Mouse (Mus musculus): Measurements from ENCODE around the gene Gria1. TPM values are rescaled to one million over a fixed set of nuclear protein-coding genes. Genes with fewer than 3 reads are reported as not detected.

Gene Gria1
- polyA plus RNA-seq, 2 experiments from 2014 or later: not detected

DNA sequence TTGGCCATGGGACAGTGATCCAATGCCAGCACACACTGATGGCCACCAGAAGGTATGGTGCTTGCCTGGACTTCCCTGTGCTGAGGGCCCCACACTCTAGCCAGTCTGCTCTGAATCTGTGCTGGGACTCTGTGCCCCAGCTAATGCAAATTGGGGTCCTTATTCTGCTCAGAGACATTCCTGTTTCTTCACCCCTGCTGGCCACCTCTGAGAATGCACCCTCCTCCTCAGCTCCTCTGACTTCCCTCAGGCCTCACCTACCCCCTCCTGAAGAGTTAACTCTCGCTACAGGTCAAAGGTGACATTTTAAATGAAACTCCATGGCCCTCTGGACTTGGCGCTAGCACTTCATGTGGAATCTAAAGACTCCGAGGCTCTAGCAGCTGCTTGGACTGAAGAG is 165.4 kb downstream of the Gria1 start:
- no peak for ATAC-seq

- no peak for ATAC-seq
Measured at GRCm38 (mm10) chr11:57184216-57184615, 173.0 kb downstream of the Gria1 start.

DNA sequence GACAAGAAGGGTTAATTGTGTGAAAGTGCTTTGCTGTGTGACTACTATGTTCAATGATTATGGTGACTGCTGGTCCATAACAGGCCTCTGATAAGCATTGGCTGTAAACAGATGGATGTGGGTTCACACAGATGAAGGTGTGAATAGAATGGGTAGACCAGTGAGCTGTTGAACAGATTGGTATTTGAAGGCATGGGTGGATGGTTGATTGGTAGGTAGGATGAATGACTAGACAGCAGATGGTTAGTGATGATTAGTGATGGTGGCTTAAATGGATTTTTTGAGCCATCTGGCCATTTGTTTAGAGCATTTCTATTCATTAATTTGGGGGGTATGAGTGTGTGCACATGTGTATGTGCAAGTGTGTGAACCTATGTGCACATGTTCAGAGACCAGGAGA is 173.9 kb downstream of the Gria1 start:
- no peak for ATAC-seq

DNA sequence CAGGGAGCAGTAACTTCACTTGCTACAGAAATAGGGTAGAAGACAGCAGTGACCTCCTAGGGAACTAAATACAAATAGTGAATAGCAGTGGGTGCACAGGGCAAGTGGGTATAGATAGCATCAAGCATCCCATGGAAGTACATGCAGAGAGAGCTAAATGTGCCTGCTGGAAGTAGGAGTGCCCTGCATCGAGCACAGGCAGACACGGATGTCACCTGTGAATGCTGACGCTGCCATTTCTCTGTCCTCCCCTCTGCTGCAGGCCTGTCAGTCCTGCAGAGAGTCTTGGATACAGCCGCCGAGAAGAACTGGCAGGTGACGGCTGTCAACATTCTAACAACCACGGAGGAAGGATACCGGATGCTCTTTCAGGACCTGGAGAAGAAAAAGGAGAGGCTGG is 178.2 kb downstream of the Gria1 start:
- no peak for ATAC-seq

DNA sequence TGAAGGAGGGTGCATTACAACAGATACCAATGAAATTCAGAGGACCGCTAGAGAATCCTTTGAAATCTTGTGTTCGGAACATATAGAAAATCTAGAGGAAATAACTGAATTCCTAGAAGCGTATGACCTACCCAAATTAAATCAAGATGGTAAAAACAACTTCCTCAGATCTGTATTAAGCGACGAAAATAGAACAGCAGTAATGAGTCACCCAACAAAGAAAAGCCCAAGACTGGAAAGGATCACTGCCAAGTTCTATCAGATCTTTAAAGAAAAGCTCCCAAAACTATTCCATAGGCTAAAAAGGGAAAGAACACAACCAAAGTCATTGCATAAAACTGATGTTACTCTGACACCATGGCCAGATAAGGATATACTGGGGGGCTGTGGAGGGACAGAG is 183.6 kb downstream of the Gria1 start:
- ATAC-seq: no peak

GRCm38 (mm10) chr11:57201245-57201976 is 190.2 kb downstream of the Gria1 start:
- no peak for ATAC-seq

DNA sequence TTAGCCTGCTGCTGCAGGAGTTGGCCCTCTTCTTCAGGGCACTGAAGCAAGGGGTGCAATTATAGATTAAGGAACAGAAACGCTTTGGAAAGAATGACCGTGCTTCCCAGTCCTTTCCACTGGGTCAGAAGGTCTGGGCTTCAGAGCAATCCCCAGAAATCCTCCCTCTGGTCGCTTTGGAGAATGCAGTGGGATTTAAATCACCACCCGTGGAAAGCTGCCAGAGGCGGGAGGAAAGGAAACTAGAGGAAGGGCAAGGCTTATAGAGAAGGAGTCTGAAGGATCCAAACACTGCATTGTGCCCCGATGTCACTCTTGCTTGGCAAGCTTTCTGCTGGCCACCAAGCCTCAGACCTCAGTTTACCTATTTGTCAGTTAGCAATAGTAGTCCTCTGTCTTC is 193.2 kb downstream of the Gria1 start:
- ATAC-seq: no peak

- ATAC-seq: no peak
Measured at GRCm38 (mm10) chr11:57207260-57207659, 196.1 kb downstream of the Gria1 start.

GRCm38 (mm10) chr11:57214079-57214478 is 202.9 kb downstream of the Gria1 start:
- ATAC-seq: no peak

- ATAC-seq: no peak
Measured at GRCm38 (mm10) chr11:57214583-57214982, 203.4 kb downstream of the Gria1 start.

DNA sequence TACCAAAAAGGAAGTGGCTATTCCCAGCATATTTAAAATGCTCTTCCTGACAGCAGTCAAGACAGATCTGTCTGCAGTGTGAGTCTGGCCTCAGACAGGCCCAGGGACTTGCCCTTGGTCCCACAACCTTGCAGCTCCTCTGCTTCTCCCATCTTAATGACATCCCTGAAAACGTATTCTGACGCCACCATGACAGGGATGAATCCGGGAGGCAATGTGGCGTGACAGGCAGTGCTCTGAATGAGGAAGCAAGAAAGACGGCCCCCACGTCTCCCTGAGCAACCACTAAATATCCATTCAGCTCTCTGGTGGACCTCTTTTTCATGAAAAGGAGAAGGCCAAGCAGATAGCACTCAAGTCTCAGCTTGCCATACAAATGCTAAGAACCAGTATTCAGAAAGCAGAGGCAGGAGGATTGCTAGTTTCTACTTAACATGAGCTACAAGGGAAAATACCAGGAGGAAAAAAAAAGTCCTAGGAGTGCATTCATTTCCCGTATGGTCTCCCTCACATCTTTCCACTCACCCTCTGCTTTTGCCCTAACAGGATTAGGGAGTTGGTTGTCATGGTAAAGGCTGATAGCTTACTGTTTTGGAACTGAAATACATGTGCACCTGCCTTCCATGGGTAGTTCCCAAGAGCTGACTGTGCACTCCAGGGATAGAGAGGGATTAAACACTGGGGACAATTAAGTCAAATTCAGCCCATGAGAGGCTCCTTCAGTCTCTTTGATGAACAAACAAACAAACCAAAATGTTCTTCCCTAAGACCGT is 211.8 kb downstream of the Gria1 start:
- no peak for ATAC-seq

DNA sequence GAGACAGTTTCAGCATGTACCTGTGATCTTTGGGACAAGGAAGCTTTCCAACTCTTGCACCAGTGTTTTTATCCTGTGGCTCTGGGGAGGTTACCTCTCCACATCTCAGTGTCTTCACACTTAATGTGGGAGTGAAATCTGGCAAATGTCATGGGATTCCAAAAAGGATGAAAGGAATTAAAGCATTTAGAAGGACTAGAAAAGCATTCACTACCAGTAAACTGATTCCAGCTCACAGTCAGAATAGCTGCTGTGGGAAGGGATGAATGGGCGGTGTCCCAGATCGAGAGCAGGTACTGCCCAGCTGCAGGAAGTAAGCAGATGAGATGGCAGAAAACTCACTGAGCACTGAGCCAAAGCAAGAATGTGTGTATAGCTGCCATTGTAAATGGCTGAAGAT is 224.3 kb downstream of the Gria1 start:
- ATAC-seq: no peak

GRCm38 (mm10) chr11:57236431-57236830 is 225.2 kb downstream of the Gria1 start:
- no peak for ATAC-seq

- ATAC-seq: no peak
Measured at GRCm38 (mm10) chr11:57239758-57240157, 228.6 kb downstream of the Gria1 start.

DNA sequence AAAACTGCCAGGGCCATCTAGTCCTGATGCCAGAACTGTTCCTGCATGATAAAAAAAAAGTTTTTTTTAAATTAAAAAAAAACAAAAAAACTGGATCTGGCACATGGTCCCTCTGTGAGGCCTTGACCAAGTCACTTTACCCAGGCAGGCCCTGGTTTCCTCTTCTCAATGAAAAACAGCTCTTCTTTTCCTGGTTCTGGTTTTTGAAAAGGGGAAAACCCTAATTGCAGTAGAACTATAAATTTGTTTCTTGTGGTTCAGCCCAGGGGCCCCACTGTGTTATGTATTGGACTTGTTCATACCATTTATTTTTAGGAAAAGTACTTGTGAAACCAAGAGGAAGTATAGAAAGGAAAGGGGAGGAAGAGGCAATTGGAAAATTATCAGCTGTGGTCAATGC is 232.6 kb downstream of the Gria1 start:
- ATAC-seq: no peak

DNA sequence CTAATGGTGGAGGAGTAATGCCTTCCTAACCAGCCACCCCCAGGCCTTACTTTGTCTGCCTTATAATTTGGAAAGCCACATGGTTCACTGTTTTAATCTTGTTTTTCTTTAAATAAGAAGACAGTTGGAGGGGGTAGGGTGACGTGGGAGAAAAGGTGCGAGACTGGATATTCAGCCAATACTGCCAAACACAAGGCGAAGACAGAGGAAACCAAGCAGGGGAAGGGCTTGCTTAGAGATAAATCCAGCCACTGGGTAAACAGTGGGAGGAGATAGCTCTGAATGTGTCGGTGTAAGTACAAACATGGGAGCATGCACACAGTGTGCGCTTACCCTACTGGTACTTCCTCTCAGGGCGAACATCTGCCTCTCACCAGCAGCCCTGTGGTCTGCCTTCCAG is 233.4 kb downstream of the Gria1 start:
- no peak for ATAC-seq

GRCm38 (mm10) chr11:57248870-57249269 is 237.7 kb downstream of the Gria1 start:
- no peak for ATAC-seq

DNA sequence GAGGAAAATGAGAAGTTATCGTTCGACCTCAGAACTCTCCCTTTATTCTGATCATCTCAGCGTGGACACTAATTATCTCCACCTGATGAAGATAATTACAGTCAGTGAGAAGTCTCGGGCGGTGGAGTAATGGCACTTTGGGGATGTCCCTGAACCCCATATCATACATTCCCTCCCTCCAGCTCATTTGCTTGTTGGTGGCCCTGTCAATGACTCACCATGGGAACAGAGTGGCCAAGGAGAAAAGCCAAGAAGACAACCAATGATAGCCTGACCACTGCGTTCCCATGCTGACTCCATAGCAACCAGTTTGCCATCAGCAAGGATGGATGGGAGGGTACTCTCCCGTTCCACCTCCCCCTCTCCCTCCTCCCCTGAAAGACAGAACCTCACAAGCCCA is 238.9 kb downstream of the Gria1 start:
- no peak for ATAC-seq

GRCm38 (mm10) chr11:57271687-57272086 is 260.5 kb downstream of the Gria1 start:
- no peak for ATAC-seq

GRCm38 (mm10) chr11:57274687-57275086 is 263.5 kb downstream of the Gria1 start:
- ATAC-seq: no peak

DNA sequence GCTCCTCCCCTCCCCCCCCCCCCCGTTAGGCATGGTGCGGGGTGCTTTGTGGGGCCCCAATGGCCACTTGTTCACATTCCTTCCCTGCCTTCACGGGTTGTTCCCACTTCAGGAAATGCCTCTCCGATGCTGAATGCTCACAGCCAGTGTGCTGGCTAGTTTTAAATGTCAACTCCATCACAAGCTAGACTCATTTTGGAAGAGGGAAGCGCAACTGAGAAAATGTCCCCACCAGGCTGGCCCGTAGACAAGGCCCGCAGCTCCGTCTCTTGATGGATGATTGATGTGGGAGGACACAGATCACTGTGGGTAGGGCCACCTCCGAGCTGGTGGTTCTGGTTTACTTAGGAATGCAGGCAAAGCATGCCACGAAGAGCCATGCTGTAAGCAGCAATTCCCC is 266.9 kb downstream of the Gria1 start:
- no peak for ATAC-seq

DNA sequence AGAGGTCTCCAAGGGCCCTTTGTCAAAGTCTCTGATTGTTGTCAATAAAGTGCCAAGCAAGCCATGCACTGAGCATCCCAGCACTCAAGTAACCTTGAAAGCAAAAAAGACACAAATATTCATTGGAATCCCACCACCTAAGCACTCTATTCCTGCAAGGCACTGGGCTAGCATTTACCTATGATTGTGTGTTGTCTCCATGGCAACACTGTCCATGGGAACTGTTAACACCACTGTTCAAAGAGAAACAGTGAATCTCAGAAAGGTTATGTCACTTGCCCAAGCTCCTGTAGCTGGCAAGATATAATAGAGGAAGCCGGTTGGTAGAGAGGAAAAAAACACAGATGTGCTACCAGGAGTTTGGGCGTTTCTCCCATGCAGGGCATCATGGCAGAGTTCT is 274.9 kb downstream of the Gria1 start:
- ATAC-seq: no peak

- ATAC-seq: no peak
Measured at GRCm38 (mm10) chr11:57297376-57297775, 286.2 kb downstream of the Gria1 start.

DNA sequence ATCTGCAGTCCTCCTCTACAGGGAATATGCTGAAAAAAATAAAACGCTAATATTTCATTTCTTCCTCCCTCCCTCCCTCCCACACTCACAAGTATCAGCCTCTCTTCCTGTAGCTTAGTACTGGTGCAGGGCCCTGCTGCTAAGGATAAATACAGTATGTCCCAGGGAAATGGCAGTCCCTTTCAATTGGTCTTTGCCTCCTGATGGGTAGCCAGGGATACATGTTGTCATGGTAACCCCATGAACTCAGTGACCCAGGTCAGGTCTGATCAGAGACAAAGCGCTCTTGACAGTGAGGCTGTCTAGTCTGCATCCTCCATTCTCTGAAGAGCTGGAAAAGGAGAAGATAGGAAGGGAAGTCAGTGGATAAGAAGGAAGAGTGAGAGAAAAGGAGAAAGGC is 287.1 kb downstream of the Gria1 start:
- ATAC-seq: no peak
